Mouse (Mus musculus): Measurements from ENCODE around the gene Mrfap1. TPM values are rescaled to one million over a fixed set of nuclear protein-coding genes. Genes with fewer than 3 reads are reported as not detected.
A peak's percentile ranks its signal among the peaks of the same experiment; 100 is the strongest.
"Not testable (repeated sequence)": the region's sequence is repeated elsewhere in the genome, so short reads cannot be mapped to it uniquely, and the experiment has no call there.

The Mrfap1 gene
- total and polyA plus RNA-seq, 3 experiments: 211 to 317 (median 312) TPM

GRCm38 (mm10) chr5:36807106-36807505, 10.5 kb upstream of the Mrfap1 start:
- Histone ChIP-seq H3K4me2 (ENCODE audit: insufficient read depth, low read depth, poor library complexity, severe bottlenecking) (no peak overlapping the region), H3K27me3 (replicated peaks) (peaks cover 3% of the 10 kb centered on the region), H3K36me3 (replicated peaks in 1 of 2; ENCODE audit: control insufficient read depth in 1 of 2, insufficient read depth in 1 of 2, low read length in 1 of 2) (peaks cover 42 to 63% of the 10 kb centered on the region in 2 experiments), H3K9ac (ENCODE audit: insufficient read depth, low read depth) (no peak overlapping the region), H3K27ac (ENCODE audit: insufficient read depth, low read depth) (no peak overlapping the region), H3K4me1 (ENCODE audit: control insufficient read depth in 1 of 2, insufficient read depth in 2 of 2) (peaks cover 19 to 59% of the 10 kb centered on the region in 2 experiments), H3K4me3 (replicated peaks in 1 of 3; ENCODE audit: low read depth in 2 of 3, low read length in 2 of 3, poor library complexity in 1 of 3) (no peak overlapping the region), H3K9me3 (replicated peaks; ENCODE audit: low read length) (no peaks in the 10 kb centered on the region), H3K79me2 (replicated peaks; ENCODE audit: control insufficient read depth, extremely low read depth, insufficient read depth, poor library complexity, severe bottlenecking) (no peaks in the 10 kb centered on the region)
- peak; percentile 53 for DNase-seq (ENCODE audit: extremely low read depth)
- TF ChIP-seq CTCF (conservative IDR thresholded peaks at IDR 0.05 in 1 of 2, IDR thresholded peaks at IDR 0.05 in 1 of 2; ENCODE audit: low read depth in 2 of 2, low read length in 2 of 2): no peak
- TF ChIP-seq BHLHE40 (IDR thresholded peaks at IDR 0.05; ENCODE audit: low read depth, low read length): no peak
- 0 out of 2 replicates have a peak, but pooled peaks have one; percentile 8 for TF ChIP-seq IRF4 (IDR thresholded peaks at IDR 0.05; ENCODE audit: low read depth, low read length)
- no peak for TF ChIP-seq ZKSCAN1 (IDR thresholded peaks at IDR 0.05; ENCODE audit: borderline replicate concordance, low read depth, low read length)
- TF ChIP-seq MAX (IDR thresholded peaks at IDR 0.05; ENCODE audit: low read length): no peak
- TF ChIP-seq MYC (IDR thresholded peaks at IDR 0.05; ENCODE audit: low read depth, low read length): no peak
- no peak for TF ChIP-seq CHD1 (IDR thresholded peaks at IDR 0.05; ENCODE audit: low read depth, low read length)
- dilution Hi-C loops (cut with MboI; ENCODE audit: extremely low pct_ligation_motif_present, extremely low pct_unique_long_range_greater_than_20kb, low sequenced_read_pairs) (no loop called here), in situ Hi-C loops (cut with MboI; ENCODE audit: low pct_ligation_motif_present, low pct_unique_long_range_greater_than_20kb, low sequenced_read_pairs) (loop anchor here (5.0 kb wide), 1 partner anchor 50 kb away; no protein-coding TSS in a partner anchor)

DNA sequence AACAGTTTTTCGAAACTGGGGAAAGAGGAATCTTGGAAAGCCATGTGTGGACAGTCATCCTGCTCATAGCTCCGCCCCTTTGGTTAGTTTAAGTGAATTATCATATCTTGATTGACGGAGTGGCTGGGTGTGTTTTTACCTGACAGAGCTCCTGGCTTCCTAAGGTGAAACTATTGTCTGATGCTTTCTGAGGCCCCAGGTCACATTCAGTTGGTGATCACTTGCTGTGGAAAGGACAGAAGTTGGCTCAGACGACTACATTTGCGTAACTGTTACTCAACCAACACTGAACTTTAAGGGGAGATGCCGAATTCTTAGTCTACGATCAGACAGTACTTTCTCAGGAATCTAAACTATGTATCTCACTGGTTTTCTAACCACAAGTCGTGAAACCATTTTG, 719 bp upstream of the Mrfap1 start:
- H3K4me3 ChIP-seq (replicated peaks in 1 of 3; ENCODE audit: low read depth in 2 of 3, low read length in 2 of 3, poor library complexity in 1 of 3): no peak overlapping the region
- H3K27ac ChIP-seq (ENCODE audit: insufficient read depth, low read depth): no peak overlapping the region
- H3K4me1 ChIP-seq (ENCODE audit: control insufficient read depth in 1 of 2, insufficient read depth in 2 of 2): peaks cover 4 to 20% of the 10 kb centered on the region in 2 experiments; a peak in 2 of 4 replicates
- H3K9me3 ChIP-seq (replicated peaks; ENCODE audit: low read length): no peaks in the 10 kb centered on the region
- H3K4me2 ChIP-seq (ENCODE audit: insufficient read depth, low read depth, poor library complexity, severe bottlenecking): no peak overlapping the region; the same call in 1 of the 2 replicates
- no peak for DNase-seq (ENCODE audit: extremely low read depth)
- TF ChIP-seq POLR2AphosphoS2 (IDR thresholded peaks at IDR 0.05; ENCODE audit: low read depth, low read length) (no peak), MXI1 (IDR thresholded peaks at IDR 0.05; ENCODE audit: low read depth, low read length) (0 out of 2 replicates have a peak, but pooled peaks have one; percentile 3)
- peaks cover 15% of the 10 kb centered on the region for H3K27me3 ChIP-seq (replicated peaks)
- dilution Hi-C loops (cut with MboI; ENCODE audit: extremely low pct_ligation_motif_present, extremely low pct_unique_long_range_greater_than_20kb, low sequenced_read_pairs) (no loop called here), in situ Hi-C loops (cut with MboI; ENCODE audit: low pct_ligation_motif_present, low pct_unique_long_range_greater_than_20kb, low sequenced_read_pairs) (no loop called here)
- peaks cover 7 to 23% of the 10 kb centered on the region in 2 experiments for H3K36me3 ChIP-seq (replicated peaks in 1 of 2; ENCODE audit: control insufficient read depth in 1 of 2, insufficient read depth in 1 of 2, low read length in 1 of 2)
- H3K9ac ChIP-seq (ENCODE audit: insufficient read depth, low read depth): no peak overlapping the region
- H3K79me2 ChIP-seq (replicated peaks; ENCODE audit: control insufficient read depth, extremely low read depth, insufficient read depth, poor library complexity, severe bottlenecking): peaks cover 18% of the 10 kb centered on the region

DNA sequence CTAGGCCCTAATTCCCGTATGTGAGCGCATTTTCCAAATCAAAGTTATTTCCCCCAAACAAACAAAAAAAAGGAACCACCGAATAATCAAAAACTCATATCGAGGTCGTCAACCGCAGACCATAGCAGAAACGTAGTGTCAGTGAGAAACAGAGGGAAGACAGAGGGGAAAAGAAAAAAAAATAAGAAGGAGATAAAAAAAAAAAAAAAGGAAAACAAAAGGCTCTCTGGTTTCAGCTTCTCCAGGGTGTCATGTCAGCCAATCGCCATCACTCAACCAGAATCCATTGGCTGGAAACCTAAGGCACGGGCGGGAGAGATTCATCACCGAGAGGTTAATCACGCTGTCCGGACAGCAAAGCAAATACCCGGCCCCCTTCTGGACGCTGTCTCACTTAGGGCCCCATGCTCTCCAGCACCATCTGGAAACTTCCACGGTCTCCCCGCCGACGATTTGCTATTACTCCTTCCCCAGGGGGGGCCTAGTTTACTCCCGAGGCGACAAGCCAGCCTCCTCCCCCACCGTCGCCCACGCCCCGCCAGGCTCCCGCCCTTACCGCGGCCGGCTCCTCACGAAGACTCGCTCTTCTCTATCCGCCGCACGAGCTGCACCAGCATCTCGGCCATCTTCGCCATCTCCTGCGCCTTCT, 801 bp downstream of the Mrfap1 start:
- peak; percentile 40 for DNase-seq (ENCODE audit: extremely low read depth)
- TF ChIP-seq MAX (IDR thresholded peaks at IDR 0.05; ENCODE audit: low read length): peak; percentile 47; the same call in 1 of the 2 replicates
- peak in 1 of 2 experiments; percentile 4; a peak in 1 of 4 replicates for TF ChIP-seq CTCF (conservative IDR thresholded peaks at IDR 0.05 in 1 of 2, IDR thresholded peaks at IDR 0.05 in 1 of 2; ENCODE audit: low read depth in 2 of 2, low read length in 2 of 2)
- 0 out of 2 replicates have a peak, but pooled peaks have one; percentile 25 for TF ChIP-seq CHD2 (IDR thresholded peaks at IDR 0.05; ENCODE audit: low read length)
- 0 out of 2 replicates have a peak, but pooled peaks have one; percentile 16 for TF ChIP-seq MYC (IDR thresholded peaks at IDR 0.05; ENCODE audit: low read depth, low read length)
- Histone ChIP-seq H3K9ac (ENCODE audit: insufficient read depth, low read depth) (peak overlapping the region; percentile 90), H3K36me3 (replicated peaks in 1 of 2; ENCODE audit: control insufficient read depth in 1 of 2, insufficient read depth in 1 of 2, low read length in 1 of 2) (peaks cover 7 to 27% of the 10 kb centered on the region in 2 experiments), H3K4me3 (replicated peaks in 1 of 3; ENCODE audit: low read depth in 2 of 3, low read length in 2 of 3, poor library complexity in 1 of 3) (peak overlapping the region; percentile 69 to 96 (median 81)), H3K4me2 (ENCODE audit: insufficient read depth, low read depth, poor library complexity, severe bottlenecking) (peak overlapping the region; percentile 41; the same call in 1 of the 2 replicates), H3K27ac (ENCODE audit: insufficient read depth, low read depth) (peak overlapping the region; percentile 92), H3K79me2 (replicated peaks; ENCODE audit: control insufficient read depth, extremely low read depth, insufficient read depth, poor library complexity, severe bottlenecking) (peaks cover 18% of the 10 kb centered on the region), H3K27me3 (replicated peaks) (peaks cover 15% of the 10 kb centered on the region), H3K4me1 (ENCODE audit: control insufficient read depth in 1 of 2, insufficient read depth in 2 of 2) (peaks cover 4 to 29% of the 10 kb centered on the region in 2 experiments; a peak in 3 of 4 replicates)
- H3K9me3 ChIP-seq (replicated peaks; ENCODE audit: low read length); dilution Hi-C loops (cut with MboI; ENCODE audit: extremely low pct_ligation_motif_present, extremely low pct_unique_long_range_greater_than_20kb, low sequenced_read_pairs); in situ Hi-C loops (cut with MboI; ENCODE audit: low pct_ligation_motif_present, low pct_unique_long_range_greater_than_20kb, low sequenced_read_pairs): not testable (repeated sequence)

Measured in CH12.LX (cell line).